Mouse (Mus musculus) kidney, adult 2 months (tissue): ENCODE measurements around the gene Hoxd8.

Source experiments
- CTCF ChIP-seq: fragments of 200-500 bp; conservative IDR thresholded peaks from 2 replicates; pipeline ENCODE4 v1.5.1; 2011; ENCODE audit warnings: low read depth, mild to moderate bottlenecking, control low read depth, low read length, moderate library complexity, mixed read lengths; ENCODE audit not compliant: insufficient read depth, insufficient read length
- POLR2A ChIP-seq: fragments of 200-500 bp; IDR thresholded peaks from one replicate; pipeline ENCODE4 v1.6.1; 2011; ENCODE audit warnings: low read depth, low read length, control low read depth

DNA sequence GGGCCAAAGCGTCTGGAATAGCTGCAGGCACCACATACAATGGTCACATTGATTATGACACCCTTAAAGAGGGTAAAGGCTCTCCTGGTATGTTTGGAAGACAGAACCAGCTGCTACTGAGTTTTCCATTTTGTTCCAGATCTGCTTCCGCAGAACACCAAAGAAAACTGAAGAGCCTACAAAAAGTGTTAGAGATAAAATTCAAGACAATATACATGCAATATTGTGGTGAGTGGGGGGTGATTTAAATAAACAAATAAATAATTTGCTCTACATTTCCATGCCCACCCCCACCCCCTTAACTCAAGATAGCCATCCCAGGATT is 35.0 kb downstream of the Hoxd8 start:
- no peak for TF ChIP-seq POLR2A
- no peak for TF ChIP-seq CTCF
